Mouse (Mus musculus): ENCODE measurements around the gene Pcca.

- no peak for TF ChIP-seq HCFC1 (IDR thresholded peaks at IDR 0.05; ENCODE audit: borderline replicate concordance, insufficient read depth, low read length)
- TF ChIP-seq ZNF384 (IDR thresholded peaks at IDR 0.05; ENCODE audit: low read depth, low read length) = no peak
These were observed 340.9 kb downstream of the Pcca start for GRCm38 (mm10) chr14:122875056-122875455.

All from ES-E14 (cell line).